Mouse (Mus musculus): ENCODE results near the gene Itpr1. TPM values are rescaled to one million over a fixed set of nuclear protein-coding genes. Genes with fewer than 3 reads are reported as not detected.

The Itpr1 gene
- total RNA-seq, 2 experiments from 2014 or later: 39.1 to 46.2 TPM

- intact Hi-C loops (cut with DNase I): loop anchor here (1.0 to 5.0 kb wide), 4 partner anchors 32 to 147 kb away; no protein-coding TSS in a partner anchor
- DNase-seq: no peak
Measured at GRCm38 (mm10) chr6:108424749-108425584, 212.1 kb downstream of the Itpr1 start.

- intact Hi-C loops (cut with DNase I): loop anchor here (2.0 to 5.0 kb wide), 5 partner anchors 66 to 284 kb away; no protein-coding TSS in a partner anchor
- peak; percentile 87 to 88 for DNase-seq
Measured at GRCm38 (mm10) chr6:108426789-108427188, 213.9 kb downstream of the Itpr1 start.

- intact Hi-C loops (cut with DNase I): loop anchor here (5.0 kb wide), 3 partner anchors 64 to 144 kb away; no protein-coding TSS in a partner anchor
- no peak for DNase-seq
Measured at GRCm38 (mm10) chr6:108428383-108428782, 215.5 kb downstream of the Itpr1 start.

- DNase-seq: no peak
- intact Hi-C loops (cut with DNase I): loop anchor here (5.0 kb wide), 3 partner anchors 62 to 142 kb away; no protein-coding TSS in a partner anchor
Measured at GRCm38 (mm10) chr6:108429950-108430349, 217.1 kb downstream of the Itpr1 start.

GRCm38 (mm10) chr6:108431193-108431592 is 218.3 kb downstream of the Itpr1 start:
- DNase-seq: no peak
- intact Hi-C loops (cut with DNase I): no loop called here

- intact Hi-C loops (cut with DNase I): no loop called here
- no peak for DNase-seq
Measured at GRCm38 (mm10) chr6:108432836-108433235, 219.9 kb downstream of the Itpr1 start.

- intact Hi-C loops (cut with DNase I): no loop called here
Measured at GRCm38 (mm10) chr6:108434816-108435215, 221.9 kb downstream of the Itpr1 start.

GRCm38 (mm10) chr6:108435467-108435866 is 222.6 kb downstream of the Itpr1 start:
- intact Hi-C loops (cut with DNase I): no loop called here
- DNase-seq: no peak

More at GRCm38 (mm10) chr6:108434816-108435215, 221.9 kb downstream of the Itpr1 start:
- DNase-seq: no peak

- intact Hi-C loops (cut with DNase I): no loop called here
- no peak for DNase-seq
Measured at GRCm38 (mm10) chr6:108436608-108437007, 223.7 kb downstream of the Itpr1 start.

- DNase-seq: no peak
- intact Hi-C loops (cut with DNase I): no loop called here
Measured at GRCm38 (mm10) chr6:108441290-108441689, 228.4 kb downstream of the Itpr1 start.

GRCm38 (mm10) chr6:108442291-108442690 is 229.4 kb downstream of the Itpr1 start:
- intact Hi-C loops (cut with DNase I): no loop called here
- DNase-seq: no peak

- DNase-seq: no peak
- intact Hi-C loops (cut with DNase I): no loop called here
Measured at GRCm38 (mm10) chr6:108444435-108444834, 231.5 kb downstream of the Itpr1 start.

GRCm38 (mm10) chr6:108445006-108445405 is 232.1 kb downstream of the Itpr1 start:
- intact Hi-C loops (cut with DNase I): no loop called here
- DNase-seq: no peak

GRCm38 (mm10) chr6:108446766-108447165 is 233.9 kb downstream of the Itpr1 start:
- intact Hi-C loops (cut with DNase I): no loop called here
- DNase-seq: no peak

- intact Hi-C loops (cut with DNase I): no loop called here
- DNase-seq: peak in 1 of 2 experiments; percentile 32
Measured at GRCm38 (mm10) chr6:108447179-108447845, 234.4 kb downstream of the Itpr1 start.

- intact Hi-C loops (cut with DNase I): no loop called here
- DNase-seq: peak in 1 of 2 experiments; percentile 56
Measured at GRCm38 (mm10) chr6:108448016-108448735, 235.3 kb downstream of the Itpr1 start.

- DNase-seq: no peak
- intact Hi-C loops (cut with DNase I): no loop called here
Measured at GRCm38 (mm10) chr6:108448864-108449263, 236.0 kb downstream of the Itpr1 start.

GRCm38 (mm10) chr6:108451536-108451935 is 238.6 kb downstream of the Itpr1 start:
- no peak for DNase-seq
- intact Hi-C loops (cut with DNase I): no loop called here

- DNase-seq: no peak
- intact Hi-C loops (cut with DNase I): no loop called here
Measured at GRCm38 (mm10) chr6:108453618-108454017, 240.7 kb downstream of the Itpr1 start.

GRCm38 (mm10) chr6:108454061-108454891 is 241.4 kb downstream of the Itpr1 start:
- intact Hi-C loops (cut with DNase I): no loop called here
- DNase-seq: no peak

All from heart, postnatal 36 days (tissue).